Mouse (Mus musculus) embryo, embryonic 11 days (tissue): ENCODE data around the gene Ggcx.

ENCODE experiments used
- DNase-seq: peaks from one replicate; pipeline ENCODE4 v3.0.0-alpha.2; 2015

The Ggcx gene

GRCm38 (mm10) chr6:72388266-72388665 lies 25.8 kb upstream of the Ggcx start:
- no peak for DNase-seq

- DNase-seq, result no peak
Measured at GRCm38 (mm10) chr6:72388791-72389329, 25.2 kb upstream of the Ggcx start.

- peak; percentile 44 for DNase-seq
Measured at GRCm38 (mm10) chr6:72389471-72389940, 24.6 kb upstream of the Ggcx start.

GRCm38 (mm10) chr6:72389941-72390771 lies 24.0 kb upstream of the Ggcx start, which contains the start of gene Vamp8:
Gene Vamp8, minus strand, starts transcription at chr6:72390703.
- DNase-seq, result peak; percentile 71

GRCm38 (mm10) chr6:72390795-72391521 lies 23.1 kb upstream of the Ggcx start:
- DNase-seq, result peak; percentile 62

- DNase-seq, result no peak
Measured at GRCm38 (mm10) chr6:72392341-72392740, 21.8 kb upstream of the Ggcx start.

GRCm38 (mm10) chr6:72396837-72397251 lies 17.3 kb upstream of the Ggcx start:
- DNase-seq, result no peak

GRCm38 (mm10) chr6:72399967-72400366 lies 14.1 kb upstream of the Ggcx start:
- DNase-seq, result peak; percentile 47

GRCm38 (mm10) chr6:72401875-72402274 lies 12.2 kb upstream of the Ggcx start:
- DNase-seq, result peak; percentile 72

- DNase-seq, result no peak
Measured at GRCm38 (mm10) chr6:72405356-72405755, 8.8 kb upstream of the Ggcx start.

GRCm38 (mm10) chr6:72407119-72407518 lies 7.0 kb upstream of the Ggcx start:
- DNase-seq, result peak; percentile 89

GRCm38 (mm10) chr6:72409567-72409966 lies 4.5 kb upstream of the Ggcx start:
- DNase-seq, result peak; percentile 89

GRCm38 (mm10) chr6:72410003-72410402 lies 4.1 kb upstream of the Ggcx start:
- DNase-seq, result no peak

- DNase-seq, result no peak
Measured at GRCm38 (mm10) chr6:72410518-72410917, 3.6 kb upstream of the Ggcx start.

GRCm38 (mm10) chr6:72415181-72415580 lies 1.1 kb downstream of the Ggcx start:
- DNase-seq, result no peak

- no peak for DNase-seq
Measured at GRCm38 (mm10) chr6:72415964-72416772, 2.1 kb downstream of the Ggcx start.

- DNase-seq, result no peak
Measured at GRCm38 (mm10) chr6:72418279-72418678, 4.2 kb downstream of the Ggcx start.

- no peak for DNase-seq
Measured at GRCm38 (mm10) chr6:72419806-72420205, 5.7 kb downstream of the Ggcx start.

- DNase-seq, result no peak
Measured at GRCm38 (mm10) chr6:72420901-72421300, 6.8 kb downstream of the Ggcx start.

- DNase-seq, result no peak
Measured at GRCm38 (mm10) chr6:72425646-72426045, 11.5 kb downstream of the Ggcx start.

- DNase-seq, result peak; percentile 82
Measured at GRCm38 (mm10) chr6:72428036-72428435, 13.9 kb downstream of the Ggcx start.

- no peak for DNase-seq
Measured at GRCm38 (mm10) chr6:72429061-72429842, 15.1 kb downstream of the Ggcx start.
